Mouse (Mus musculus): ENCODE results near the gene Usp22. TPM values are rescaled to one million over a fixed set of nuclear protein-coding genes. Genes with fewer than 3 reads are reported as not detected.
A peak's percentile ranks its signal among the peaks of the same experiment; 100 is the strongest.

Gene Usp22
- total and polyA plus RNA-seq, 3 experiments: 48.1 to 65.3 (median 54.7) TPM

GRCm38 (mm10) chr11:61212102-61212501, 37.2 kb upstream of the Usp22 start:
- in situ Hi-C loops (cut with MboI; ENCODE audit: low pct_ligation_motif_present, low pct_unique_long_range_greater_than_20kb, low sequenced_read_pairs): no loop called here
- DNase-seq (ENCODE audit: extremely low read depth): peak; percentile 39

DNA sequence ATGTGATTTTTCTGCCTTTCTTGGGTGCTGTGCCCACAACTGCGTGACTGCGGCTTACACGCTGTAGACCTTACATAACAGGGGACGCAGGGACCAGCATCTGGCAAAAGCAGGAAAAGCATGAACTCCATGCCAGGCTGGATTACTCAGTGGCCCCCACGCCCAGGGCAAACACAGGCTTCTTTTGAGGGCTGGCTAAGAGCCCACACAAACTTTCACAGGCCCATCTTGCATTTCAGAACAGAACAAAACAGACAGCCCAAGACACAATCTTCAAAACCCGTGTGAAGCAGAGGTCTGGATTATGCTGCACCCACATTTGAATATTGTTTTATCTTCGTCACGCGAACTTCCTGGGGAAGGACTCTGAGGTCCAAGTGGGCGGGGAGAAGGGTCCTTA, 33.5 kb upstream of the Usp22 start:
- H3K4me3 ChIP-seq (replicated peaks in 1 of 3; ENCODE audit: low read depth in 2 of 3, low read length in 2 of 3, poor library complexity in 1 of 3): no peak overlapping the region
- H3K27ac ChIP-seq (ENCODE audit: insufficient read depth, low read depth): no peak overlapping the region
- no peak for DNase-seq (ENCODE audit: extremely low read depth)
- dilution Hi-C loops (cut with MboI; ENCODE audit: extremely low pct_ligation_motif_present, extremely low pct_unique_long_range_greater_than_20kb, low sequenced_read_pairs) (no loop called here), in situ Hi-C loops (cut with MboI; ENCODE audit: low pct_ligation_motif_present, low pct_unique_long_range_greater_than_20kb, low sequenced_read_pairs) (no loop called here)
- peaks cover 25% of the 10 kb centered on the region for H3K27me3 ChIP-seq (replicated peaks)
- no peaks in the 10 kb centered on the region for H3K36me3 ChIP-seq (replicated peaks in 1 of 2; ENCODE audit: control insufficient read depth in 1 of 2, insufficient read depth in 1 of 2, low read length in 1 of 2)
- no peak overlapping the region for H3K9ac ChIP-seq (ENCODE audit: insufficient read depth, low read depth)
- no peaks in the 10 kb centered on the region for H3K9me3 ChIP-seq (replicated peaks; ENCODE audit: low read length)
- TF ChIP-seq TCF12 (IDR thresholded peaks at IDR 0.05; ENCODE audit: low read depth, low read length): no peak
- TF ChIP-seq NELFE (IDR thresholded peaks at IDR 0.05; ENCODE audit: low read depth, low read length): no peak
- no peak for TF ChIP-seq POLR2AphosphoS2 (IDR thresholded peaks at IDR 0.05; ENCODE audit: low read depth, low read length)
- no peak for TF ChIP-seq ELF1 (IDR thresholded peaks at IDR 0.05; ENCODE audit: low read depth, low read length)
- no peak for TF ChIP-seq JUN (IDR thresholded peaks at IDR 0.05; ENCODE audit: insufficient read depth, low read depth, low read length)
- no peak for TF ChIP-seq E2F4 (IDR thresholded peaks at IDR 0.05; ENCODE audit: insufficient replicate concordance, low read depth, low read length)
- no peak for TF ChIP-seq RAD21 (IDR thresholded peaks at IDR 0.05; ENCODE audit: low read depth, low read length)
- no peaks in the 10 kb centered on the region for H3K79me2 ChIP-seq (replicated peaks; ENCODE audit: control insufficient read depth, extremely low read depth, insufficient read depth, poor library complexity, severe bottlenecking)
- peaks cover 15 to 16% of the 10 kb centered on the region in 2 experiments for H3K4me1 ChIP-seq (ENCODE audit: control insufficient read depth in 1 of 2, insufficient read depth in 2 of 2)
- no peak overlapping the region for H3K4me2 ChIP-seq (ENCODE audit: insufficient read depth, low read depth, poor library complexity, severe bottlenecking)

More at GRCm38 (mm10) chr11:61212102-61212501, 37.2 kb upstream of the Usp22 start:
- Histone ChIP-seq H3K4me3 (replicated peaks in 1 of 3; ENCODE audit: low read depth in 2 of 3, low read length in 2 of 3, poor library complexity in 1 of 3) (no peak overlapping the region), H3K4me1 (ENCODE audit: control insufficient read depth in 1 of 2, insufficient read depth in 2 of 2) (peaks cover 15 to 16% of the 10 kb centered on the region in 2 experiments), H3K27ac (ENCODE audit: insufficient read depth, low read depth) (no peak overlapping the region), H3K9me3 (replicated peaks; ENCODE audit: low read length) (no peaks in the 10 kb centered on the region), H3K4me2 (ENCODE audit: insufficient read depth, low read depth, poor library complexity, severe bottlenecking) (peak overlapping the region; percentile 6), H3K79me2 (replicated peaks; ENCODE audit: control insufficient read depth, extremely low read depth, insufficient read depth, poor library complexity, severe bottlenecking) (no peaks in the 10 kb centered on the region), H3K36me3 (replicated peaks in 1 of 2; ENCODE audit: control insufficient read depth in 1 of 2, insufficient read depth in 1 of 2, low read length in 1 of 2) (no peaks in the 10 kb centered on the region), H3K9ac (ENCODE audit: insufficient read depth, low read depth) (no peak overlapping the region), H3K27me3 (replicated peaks) (peaks cover 28% of the 10 kb centered on the region)
- TF ChIP-seq USF2 (conservative IDR thresholded peaks at IDR 0.05; ENCODE audit: low read depth, low read length) (no peak), HCFC1 (IDR thresholded peaks at IDR 0.05; ENCODE audit: low read depth, low read length) (no peak), CHD1 (IDR thresholded peaks at IDR 0.05; ENCODE audit: low read depth, low read length) (no peak), CTCF (conservative IDR thresholded peaks at IDR 0.05 in 1 of 2, IDR thresholded peaks at IDR 0.05 in 1 of 2; ENCODE audit: low read depth in 2 of 2, low read length in 2 of 2) (peak in 1 of 2 experiments; percentile 59; a peak in 2 of 4 replicates), RAD21 (IDR thresholded peaks at IDR 0.05; ENCODE audit: low read depth, low read length) (peak; percentile 5), POLR2AphosphoS2 (IDR thresholded peaks at IDR 0.05; ENCODE audit: low read depth, low read length) (no peak), ZNF384 (IDR thresholded peaks at IDR 0.05; ENCODE audit: low read depth, low read length) (no peak), GABPA (IDR thresholded peaks at IDR 0.05; ENCODE audit: insufficient replicate concordance, low read depth, low read length) (no peak), RCOR1 (conservative IDR thresholded peaks at IDR 0.05; ENCODE audit: low read depth, low read length) (no peak), BHLHE40 (IDR thresholded peaks at IDR 0.05; ENCODE audit: low read depth, low read length) (peak; percentile 49), ELF1 (IDR thresholded peaks at IDR 0.05; ENCODE audit: low read depth, low read length) (peak; percentile 89), EP300 (IDR thresholded peaks at IDR 0.05; ENCODE audit: low read length) (no peak), NRF1 (IDR thresholded peaks at IDR 0.05; ENCODE audit: low read depth, low read length) (peak; percentile 70), IRF4 (IDR thresholded peaks at IDR 0.05; ENCODE audit: low read depth, low read length) (peak; percentile 56; the same call in 1 of the 2 replicates), JUND (conservative IDR thresholded peaks at IDR 0.05; ENCODE audit: low read depth, low read length) (no peak), SMC3 (IDR thresholded peaks at IDR 0.05; ENCODE audit: low read depth, low read length) (0 out of 2 replicates have a peak, but pooled peaks have one; percentile 15), ZMIZ1 (IDR thresholded peaks at IDR 0.05; ENCODE audit: low read depth, low read length) (no peak), E2F4 (IDR thresholded peaks at IDR 0.05; ENCODE audit: insufficient replicate concordance, low read depth, low read length) (no peak), MAX (IDR thresholded peaks at IDR 0.05; ENCODE audit: low read length) (no peak), JUN (IDR thresholded peaks at IDR 0.05; ENCODE audit: insufficient read depth, low read depth, low read length) (no peak), USF1 (IDR thresholded peaks at IDR 0.05; ENCODE audit: low read depth, low read length) (no peak)
- dilution Hi-C loops (cut with MboI; ENCODE audit: extremely low pct_ligation_motif_present, extremely low pct_unique_long_range_greater_than_20kb, low sequenced_read_pairs): no loop called here

Measured in CH12.LX (cell line).